Mouse (Mus musculus) CH12.LX (cell line): ENCODE results near the gene Rgl1. TPM values are rescaled to one million over a fixed set of nuclear protein-coding genes. Genes with fewer than 3 reads are reported as not detected.

ENCODE experiments used
- DNase-seq: peaks from one replicate; pipeline ENCODE4 v3.0.0-alpha.2; 2013; ENCODE audit errors: extremely low read depth
- H3K27ac ChIP-seq: 2 replicates; pipeline ENCODE4 v1.5.1; 2012; ENCODE audit warnings: low read depth, mild to moderate bottlenecking, control low read depth, moderate library complexity; ENCODE audit not compliant: insufficient read depth
- H3K27me3 ChIP-seq: replicated peaks from 2 replicates; pipeline ENCODE3; 2012; ENCODE audit warnings: inconsistent platforms
- H3K36me3 ChIP-seq, 2 experiments: replicated peaks in 1 of 2; 2 replicates each; pipeline versions ENCODE3 to v1.6.1; 2012; ENCODE audit warnings: inconsistent platforms in 1 of 2, low read length in 1 of 2, mild to moderate bottlenecking in 1 of 2, mixed read lengths in 1 of 2, moderate library complexity in 1 of 2; ENCODE audit not compliant: control insufficient read depth in 1 of 2, insufficient read depth in 1 of 2
- H3K4me1 ChIP-seq, 2 experiments: 2 replicates each; pipeline ENCODE4 v1.6.1; 2012; ENCODE audit warnings: inconsistent platforms in 1 of 2, moderate library complexity in 1 of 2; ENCODE audit not compliant: insufficient read depth in 2 of 2, control insufficient read depth in 1 of 2
- H3K4me2 ChIP-seq: 2 replicates; pipeline ENCODE4 v1.6.1; 2012; ENCODE audit warnings: low read depth, mild to moderate bottlenecking, control low read depth; ENCODE audit not compliant: poor library complexity, insufficient read depth, severe bottlenecking
- H3K4me3 ChIP-seq, 3 experiments: fragments of 150-350 bp in 1 of 3; sonication (generic) in 1 of 3; replicated peaks in 1 of 3; 2 replicates each; pipeline versions ENCODE3 to v1.5.1; 2011 to 2012; ENCODE audit warnings: low read depth in 2 of 3, low read length in 2 of 3, mild to moderate bottlenecking in 2 of 3, moderate library complexity in 2 of 3, control low read depth in 1 of 3, improper control_type of control experiment in 1 of 3, inconsistent platforms in 1 of 3, mixed read lengths in 1 of 3; ENCODE audit not compliant: poor library complexity in 1 of 3
- H3K79me2 ChIP-seq: replicated peaks from 2 replicates; pipeline ENCODE4 v1.6.1; 2012; ENCODE audit warnings: mild to moderate bottlenecking, moderate library complexity; ENCODE audit not compliant: control insufficient read depth, poor library complexity, insufficient read depth, severe bottlenecking; ENCODE audit errors: extremely low read depth
- H3K9ac ChIP-seq: 2 replicates; pipeline ENCODE4 v1.6.1; 2012; ENCODE audit warnings: low read depth, mild to moderate bottlenecking, control low read depth, moderate library complexity; ENCODE audit not compliant: insufficient read depth
- H3K9me3 ChIP-seq: replicated peaks from 2 replicates; pipeline ENCODE3; 2012; ENCODE audit warnings: low read length, inconsistent platforms, mixed read lengths
- BHLHE40 ChIP-seq: IDR thresholded peaks from 2 replicates; pipeline ENCODE4 v1.6.1; 2011; ENCODE audit warnings: mild to moderate bottlenecking, low read depth, low read length, improper control_type of control experiment
- CHD2 ChIP-seq: IDR thresholded peaks from 2 replicates; pipeline ENCODE4 v1.6.1; 2011; ENCODE audit warnings: low read length, improper control_type of control experiment
- E2F4 ChIP-seq: IDR thresholded peaks from 2 replicates; pipeline ENCODE4 v1.6.1; 2011; ENCODE audit warnings: low read depth, low read length, improper control_type of control experiment; ENCODE audit not compliant: insufficient replicate concordance
- ELF1 ChIP-seq: IDR thresholded peaks from 2 replicates; pipeline ENCODE4 v1.6.1; 2014; ENCODE audit warnings: low read depth, mild to moderate bottlenecking, inconsistent platforms, low read length, improper control_type of control experiment
- IRF4 ChIP-seq: IDR thresholded peaks from 2 replicates; pipeline ENCODE4 v1.6.1; 2014; ENCODE audit warnings: low read depth, mild to moderate bottlenecking, inconsistent platforms, low read length, improper control_type of control experiment
- JUN ChIP-seq: IDR thresholded peaks from 2 replicates; pipeline ENCODE4 v1.6.1; 2011; ENCODE audit warnings: low read depth, mild to moderate bottlenecking, low read length, improper control_type of control experiment, moderate library complexity; ENCODE audit not compliant: insufficient read depth
- JUND ChIP-seq: conservative IDR thresholded peaks from 2 replicates; pipeline ENCODE4 v1.6.1; 2011; ENCODE audit warnings: low read depth, low read length, improper control_type of control experiment
- KAT2A ChIP-seq: IDR thresholded peaks from 2 replicates; pipeline ENCODE4 v1.6.1; 2012; ENCODE audit warnings: low read length, improper control_type of control experiment, inconsistent platforms; ENCODE audit not compliant: insufficient replicate concordance
- MAFK ChIP-seq: IDR thresholded peaks from 2 replicates; pipeline ENCODE4 v1.6.1; 2011; ENCODE audit warnings: low read length, improper control_type of control experiment; ENCODE audit not compliant: insufficient replicate concordance
- MAZ ChIP-seq: IDR thresholded peaks from 2 replicates; pipeline ENCODE4 v1.6.1; 2012; ENCODE audit warnings: low read depth, mild to moderate bottlenecking, inconsistent platforms, low read length, improper control_type of control experiment, moderate library complexity
- MXI1 ChIP-seq: IDR thresholded peaks from 2 replicates; pipeline ENCODE4 v1.6.1; 2011; ENCODE audit warnings: mild to moderate bottlenecking, low read depth, low read length, improper control_type of control experiment
- MYC ChIP-seq: IDR thresholded peaks from 2 replicates; pipeline ENCODE4 v1.6.1; 2011; ENCODE audit warnings: low read depth, mild to moderate bottlenecking, improper control_type of control experiment, low read length
- NELFE ChIP-seq: IDR thresholded peaks from 2 replicates; pipeline ENCODE4 v1.6.1; 2011; ENCODE audit warnings: low read depth, low read length, improper control_type of control experiment
- NRF1 ChIP-seq: IDR thresholded peaks from 2 replicates; pipeline ENCODE4 v1.6.1; 2014; ENCODE audit warnings: low read depth, mild to moderate bottlenecking, inconsistent platforms, low read length, improper control_type of control experiment, moderate library complexity
- POLR2A ChIP-seq: IDR thresholded peaks from 2 replicates; pipeline ENCODE4 v1.6.1; 2011; ENCODE audit warnings: low read depth, mild to moderate bottlenecking, improper control_type of control experiment, low read length
- POLR2AphosphoS2 ChIP-seq: IDR thresholded peaks from 2 replicates; pipeline ENCODE4 v1.6.1; 2011; ENCODE audit warnings: low read depth, low read length, improper control_type of control experiment
- RAD21 ChIP-seq: IDR thresholded peaks from 2 replicates; pipeline ENCODE4 v1.6.1; 2011; ENCODE audit warnings: low read depth, mild to moderate bottlenecking, low read length, improper control_type of control experiment, moderate library complexity
- SIN3A ChIP-seq: IDR thresholded peaks from 2 replicates; pipeline ENCODE4 v1.6.1; 2012; ENCODE audit warnings: low read length, improper control_type of control experiment, inconsistent platforms
- TBP ChIP-seq: conservative IDR thresholded peaks from 2 replicates; pipeline ENCODE4 v1.6.1; 2011; ENCODE audit warnings: low read depth, low read length, improper control_type of control experiment
- ZC3H11A ChIP-seq: IDR thresholded peaks from 2 replicates; pipeline ENCODE4 v1.6.1; 2012; ENCODE audit warnings: low read depth, mild to moderate bottlenecking, inconsistent platforms, low read length, improper control_type of control experiment
- ZMIZ1 ChIP-seq: IDR thresholded peaks from 2 replicates; pipeline ENCODE4 v1.6.1; 2012; ENCODE audit warnings: low read depth, mild to moderate bottlenecking, inconsistent platforms, low read length, improper control_type of control experiment
- dilution Hi-C: fragments of 300-500 bp; cut with MboI; formaldehyde crosslinking; loops from 2 replicates; pipeline ENCODE4 v1.14.3; 2020; ENCODE audit warnings: low sequenced_read_pairs; ENCODE audit not compliant: extremely low pct_unique_long_range_greater_than_20kb, extremely low pct_ligation_motif_present
- in situ Hi-C: fragments of 300-500 bp; cut with MboI; formaldehyde crosslinking; loops from 3 replicates; pipeline ENCODE4 v1.14.3; 2019; ENCODE audit warnings: low sequenced_read_pairs, low pct_ligation_motif_present, low pct_unique_long_range_greater_than_20kb, mixed read lengths
- polyA plus RNA-seq: library from polyadenylated mRNA; unstranded; fragments of >175 nt; gene quantifications from 2 replicates; pipeline ENCODE4 v1.2.1, GENCODE M21; 2012; ENCODE audit warnings: low read depth; ENCODE audit not compliant: insufficient read length
- total RNA-seq, 2 experiments: library from RNA; depleted of rRNA; stranded (reverse); fragments of 300-350 nt in 1 of 2; fragments of >200 nt in 1 of 2; gene quantifications; 2 replicates each; pipeline ENCODE4 v1.2.3; 2012 to 2014

Rgl1 gene
- total and polyA plus RNA-seq, 3 experiments: 0.25 to 1.7 (median 0.74) TPM

GRCm38 (mm10) chr1:152804907-152805306, 38.8 kb upstream of the Rgl1 start:
- in situ Hi-C loops: no loop called here
- Histone ChIP-seq H3K27ac (no peak overlapping the region), H3K36me3 (peaks cover 2 to 7% of the 10 kb centered on the region in 2 experiments), H3K4me1 (peaks cover 10 to 30% of the 10 kb centered on the region in 2 experiments), H3K79me2 (peaks cover 18% of the 10 kb centered on the region), H3K9ac (no peak overlapping the region), H3K27me3 (no peaks in the 10 kb centered on the region), H3K9me3 (no peaks in the 10 kb centered on the region), H3K4me3 (no peak overlapping the region), H3K4me2 (peak overlapping the region; percentile 1; the same call in 1 of the 2 replicates)
- TF ChIP-seq MAFK (no peak), IRF4 (0 out of 2 replicates have a peak, but pooled peaks have one; percentile 38), KAT2A (no peak)
- dilution Hi-C loops: no loop called here
- DNase-seq: no peak

DNA sequence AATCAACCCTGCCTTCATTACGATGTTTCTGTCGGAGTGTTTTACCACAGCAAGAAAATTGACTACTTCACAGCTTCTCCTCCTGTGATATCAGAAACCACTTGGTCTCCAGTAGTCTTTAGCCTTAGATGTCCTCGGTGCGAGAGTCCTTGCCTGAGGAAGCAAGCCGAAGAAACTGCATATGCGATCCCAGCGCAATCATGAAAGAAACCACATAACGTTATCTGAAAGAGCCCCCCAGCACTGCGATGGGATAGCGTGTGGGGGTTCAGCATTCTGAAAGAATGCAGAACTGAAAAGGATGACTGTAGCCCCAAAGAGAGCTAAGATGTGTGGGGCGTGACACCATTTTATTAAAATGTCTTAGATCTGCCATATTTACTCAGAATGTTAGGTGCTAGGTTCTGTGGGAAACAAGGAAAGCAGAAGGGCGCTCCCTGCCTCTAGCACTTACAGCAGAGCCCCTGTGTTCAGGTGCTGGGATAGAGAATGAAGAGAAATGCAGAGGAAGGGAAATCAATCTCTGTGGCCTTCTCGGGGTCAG, 34.6 kb upstream of the Rgl1 start:
- no peaks in the 10 kb centered on the region for H3K36me3 ChIP-seq
- DNase-seq: no peak
- H3K4me3 ChIP-seq: no peak overlapping the region
- H3K9me3 ChIP-seq: no peaks in the 10 kb centered on the region
- H3K4me1 ChIP-seq: peaks cover 16 to 45% of the 10 kb centered on the region in 2 experiments
- in situ Hi-C loops (no loop called here), dilution Hi-C loops (no loop called here)
- TF ChIP-seq NRF1 (no peak), NELFE (no peak), TBP (no peak), MAZ (no peak), ZMIZ1 (no peak), KAT2A (no peak), ZC3H11A (no peak)
- H3K4me2 ChIP-seq: no peak overlapping the region
- H3K79me2 ChIP-seq: no peaks in the 10 kb centered on the region
- H3K27me3 ChIP-seq: no peaks in the 10 kb centered on the region
- no peak overlapping the region for H3K9ac ChIP-seq
- H3K27ac ChIP-seq: no peak overlapping the region

DNA sequence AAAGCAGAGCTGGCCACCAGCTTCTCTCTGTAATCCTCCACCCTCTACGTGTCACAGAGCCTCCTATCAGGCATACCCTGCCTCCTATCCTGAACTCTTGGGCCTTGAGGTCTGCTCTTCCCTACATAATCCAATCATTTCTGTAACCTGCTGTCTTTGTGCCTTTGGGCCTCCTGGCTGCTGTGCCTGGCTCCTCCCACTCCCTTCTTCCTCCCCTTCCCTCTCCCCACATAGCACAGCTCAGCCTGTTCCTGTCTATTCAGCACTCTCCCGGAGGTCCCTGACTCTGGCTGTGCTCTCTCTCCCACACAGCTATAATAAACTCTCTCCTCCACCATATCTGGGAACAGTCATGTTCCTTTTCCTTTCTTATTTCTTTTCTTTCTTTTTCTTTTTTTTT, 33.7 kb upstream of the Rgl1 start, which contains the start of gene Ncf2:
Gene Ncf2 (plus strand): TSS at position 298 of the 400 bp plus-strand sequence.
- dilution Hi-C loops: no loop called here
- TF ChIP-seq IRF4 (no peak), ELF1 (no peak), E2F4 (no peak), POLR2A (no peak), SIN3A (no peak), POLR2AphosphoS2 (no peak), BHLHE40 (no peak), KAT2A (no peak), NRF1 (no peak), JUN (no peak), RAD21 (no peak), MYC (no peak), CHD2 (no peak), JUND (no peak), MXI1 (no peak)
- TF ChIP-seq, all 38 proteins: peak for 0
- in situ Hi-C loops: loop anchor here (10.0 to 25.0 kb wide), 2 partner anchors 105 to 587 kb away; partner anchors contain the start of gene Smg7
- Histone ChIP-seq H3K4me2 (no peak within 1 kb of the TSS), H3K4me1 (peaks cover 11 to 41% of the 10 kb centered on the region in 2 experiments), H3K79me2 (no peaks in the 10 kb centered on the region), H3K27me3 (no peaks in the 10 kb centered on the region), H3K27ac (no peak within 1 kb of the TSS), H3K9ac (no peak within 1 kb of the TSS), H3K9me3 (no peaks in the 10 kb centered on the region), H3K36me3 (no peaks in the 10 kb centered on the region), H3K4me3 (no peak within 1 kb of the TSS)
- DNase-seq: no peak
